Mouse (Mus musculus): ENCODE measurements around the gene Cenph. TPM values are rescaled to one million over a fixed set of nuclear protein-coding genes. Genes with fewer than 3 reads are reported as not detected.
"Not testable (repeated sequence)": the region's sequence is repeated elsewhere in the genome, so short reads cannot be mapped to it uniquely, and the experiment has no call there.

Cenph gene
- polyA plus RNA-seq, 1 experiment: 1.7 TPM

- no peak for DNase-seq (ENCODE audit: extremely low spot score in 1 of 2, low spot score in 1 of 2)
Observed at GRCm38 (mm10) chr13:100750799-100751198, 24.9 kb downstream of the Cenph start.

- no peak for DNase-seq (ENCODE audit: extremely low spot score in 1 of 2, low spot score in 1 of 2)
Observed at GRCm38 (mm10) chr13:100748638-100749037, 27.1 kb downstream of the Cenph start.

GRCm38 (mm10) chr13:100746090-100746489 lies 29.6 kb downstream of the Cenph start:
- DNase-seq (ENCODE audit: extremely low spot score in 1 of 2, low spot score in 1 of 2): peak; percentile 64 to 72

GRCm38 (mm10) chr13:100744036-100744744 lies 31.5 kb downstream of the Cenph start, which contains the start of gene Mrps36:
Gene Mrps36, minus strand, starts transcription at chr13:100744659.
- DNase-seq (ENCODE audit: extremely low spot score in 1 of 2, low spot score in 1 of 2): peak; percentile 91 to 93

- no peak for DNase-seq (ENCODE audit: extremely low spot score in 1 of 2, low spot score in 1 of 2)
Observed at GRCm38 (mm10) chr13:100743346-100744035, 32.2 kb downstream of the Cenph start.

DNA sequence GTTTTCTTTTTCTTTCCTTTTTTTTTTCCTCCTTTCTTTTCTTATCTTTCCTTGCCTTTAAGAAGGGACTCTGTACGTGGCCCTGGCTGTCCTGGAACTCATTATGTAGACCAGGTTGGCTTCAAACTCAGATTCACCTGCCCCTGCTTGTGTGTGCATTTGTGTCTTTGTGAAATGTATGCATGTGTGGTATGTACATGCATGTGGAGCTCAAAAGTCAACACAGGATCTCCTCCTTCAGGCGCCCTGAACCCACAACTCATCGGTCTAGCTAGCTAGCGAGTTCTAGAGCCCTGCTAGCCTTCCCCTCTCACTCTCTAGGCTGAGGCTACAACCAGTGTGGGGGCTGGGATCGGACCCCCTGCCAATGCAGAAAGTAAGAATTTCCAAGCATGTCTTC lies 32.9 kb downstream of the Cenph start:
- DNase-seq (ENCODE audit: extremely low spot score in 1 of 2, low spot score in 1 of 2): no peak

DNA sequence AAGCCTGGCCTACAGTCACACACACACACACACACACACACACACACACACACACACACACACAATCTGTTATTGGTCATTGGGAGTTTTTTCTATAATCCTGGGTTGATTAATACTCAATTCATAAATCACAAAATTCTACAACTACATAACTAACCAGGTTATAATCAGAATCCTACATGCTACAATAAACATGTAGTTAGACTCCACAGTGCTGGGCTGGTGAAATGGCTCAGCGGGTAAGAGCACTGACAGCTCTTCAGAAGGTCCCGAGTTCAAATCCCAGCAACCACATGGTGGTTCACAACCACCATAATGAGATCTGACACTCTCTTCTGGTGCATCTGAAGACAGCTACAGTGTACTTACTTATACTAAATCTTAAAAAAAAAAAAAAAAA lies 42.9 kb downstream of the Cenph start:
- DNase-seq (ENCODE audit: extremely low spot score in 1 of 2, low spot score in 1 of 2): no peak

- not testable (repeated sequence) for DNase-seq (ENCODE audit: extremely low spot score in 1 of 2, low spot score in 1 of 2)
Observed at GRCm38 (mm10) chr13:100731462-100732046, 44.1 kb downstream of the Cenph start.

- DNase-seq (ENCODE audit: extremely low spot score in 1 of 2, low spot score in 1 of 2): peak; percentile 87 to 94
Observed at GRCm38 (mm10) chr13:100730861-100731176, 44.9 kb downstream of the Cenph start, which contains the start of gene Cdk7. Gene Cdk7, minus strand, starts transcription at chr13:100730939.

DNA sequence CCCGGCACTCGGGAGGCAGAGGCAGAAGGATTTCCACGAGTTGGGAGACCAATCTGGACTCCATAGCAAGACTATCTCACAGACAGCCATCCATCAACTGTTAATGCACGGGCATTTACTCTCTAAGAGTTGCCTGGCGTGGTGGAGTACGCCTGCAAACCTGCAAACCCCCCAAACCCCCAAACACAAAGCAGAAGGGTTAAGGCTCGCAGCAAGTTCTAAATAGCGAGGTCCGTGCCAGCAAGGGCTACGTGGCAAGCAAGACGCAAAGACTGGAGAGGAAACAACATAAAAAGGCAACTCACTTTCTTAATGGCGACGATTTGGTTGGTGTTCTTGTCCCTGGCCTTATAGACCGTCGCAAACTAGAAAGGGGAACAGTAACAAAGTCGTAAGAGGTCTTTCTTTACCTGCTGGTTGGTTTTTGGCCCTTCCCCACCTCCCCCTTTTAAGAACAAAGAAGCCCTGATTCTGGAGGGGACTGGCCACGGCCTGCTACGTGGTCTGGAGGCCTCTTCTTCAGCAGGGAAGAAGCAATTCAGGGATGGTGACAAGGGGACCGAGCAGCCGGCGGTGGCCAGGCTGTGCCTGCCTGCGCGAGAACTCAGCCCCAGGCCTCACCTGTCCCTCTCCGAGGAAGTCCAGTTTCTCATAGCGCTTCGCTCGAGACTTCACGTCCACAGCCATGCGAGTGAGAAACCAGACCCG lies 45.4 kb downstream of the Cenph start:
- no peak for DNase-seq (ENCODE audit: extremely low spot score in 1 of 2, low spot score in 1 of 2)

GRCm38 (mm10) chr13:100728530-100728929 lies 47.2 kb downstream of the Cenph start:
- DNase-seq (ENCODE audit: extremely low spot score in 1 of 2, low spot score in 1 of 2): not testable (repeated sequence)

DNA sequence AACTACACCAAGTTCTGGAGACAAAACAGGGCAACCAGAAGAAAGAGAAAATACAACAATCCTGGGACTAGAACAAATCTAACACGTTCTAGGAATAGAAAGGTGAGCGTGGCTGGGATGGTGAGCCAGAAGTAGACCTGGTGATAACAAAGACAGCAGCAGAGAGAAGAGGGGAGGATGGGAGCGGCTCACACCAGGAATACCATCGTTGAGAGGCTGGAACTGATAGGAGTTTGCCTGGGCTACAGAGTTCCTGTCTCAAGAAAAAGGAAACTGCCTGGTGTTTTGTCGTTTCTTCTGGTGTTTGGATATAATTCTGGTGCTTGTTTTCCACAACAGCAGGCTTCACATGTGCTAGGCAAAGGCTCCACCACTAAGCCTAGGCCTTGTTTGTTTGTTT lies 47.6 kb downstream of the Cenph start:
- no peak for DNase-seq (ENCODE audit: extremely low spot score in 1 of 2, low spot score in 1 of 2)

GRCm38 (mm10) chr13:100725194-100725593 lies 50.5 kb downstream of the Cenph start:
- no peak for DNase-seq (ENCODE audit: extremely low spot score in 1 of 2, low spot score in 1 of 2)

GRCm38 (mm10) chr13:100724051-100724754 lies 51.5 kb downstream of the Cenph start:
- DNase-seq (ENCODE audit: extremely low spot score in 1 of 2, low spot score in 1 of 2): no peak

GRCm38 (mm10) chr13:100721656-100722055 lies 54.0 kb downstream of the Cenph start:
- DNase-seq (ENCODE audit: extremely low spot score in 1 of 2, low spot score in 1 of 2): no peak

DNA sequence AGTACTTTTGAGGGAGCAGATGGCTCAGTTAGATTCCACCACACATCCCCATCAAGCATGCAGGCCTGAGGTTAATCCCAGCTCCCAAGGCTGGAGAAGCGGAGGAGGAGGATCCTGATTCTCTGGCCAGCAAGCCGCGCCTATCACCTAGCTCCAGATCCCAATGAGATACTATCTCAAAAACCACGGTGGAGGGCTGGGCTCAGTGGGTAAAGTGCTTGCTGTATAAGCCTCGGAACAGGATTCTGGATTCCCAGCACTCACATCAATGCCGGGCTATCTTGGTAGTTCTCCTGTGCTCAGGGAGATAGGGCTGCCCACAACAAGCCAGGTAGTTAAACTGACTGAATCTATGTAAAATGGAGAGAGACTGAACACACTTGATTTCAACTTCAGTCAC lies 60.2 kb downstream of the Cenph start:
- DNase-seq (ENCODE audit: extremely low spot score in 1 of 2, low spot score in 1 of 2): no peak

All from frontal cortex, adult 2 months (tissue).